Comparison of ENCODE assay signal across 9 mouse cellular contexts in the genomic region with DNA sequence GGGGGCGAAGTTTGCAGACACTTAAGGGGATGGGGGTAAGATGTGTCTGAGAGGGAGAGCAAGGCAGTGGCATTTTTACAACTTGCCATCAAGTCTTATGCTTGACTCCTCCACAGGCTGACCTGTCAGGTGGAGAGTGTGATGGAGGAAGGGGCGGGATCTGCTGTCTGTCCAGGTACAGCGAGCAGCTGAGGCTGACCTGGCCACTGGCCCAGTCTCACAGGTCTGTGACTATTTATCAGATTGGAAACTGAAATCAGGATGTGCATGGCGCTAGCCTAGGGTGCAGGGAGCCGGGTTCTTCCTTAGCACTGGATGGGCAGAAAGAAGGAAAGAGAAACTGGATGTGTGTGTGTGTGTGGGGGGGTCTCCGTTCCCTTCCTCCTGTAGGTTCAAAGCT. TPM values are rescaled to one million over a fixed set of nuclear protein-coding genes. Genes with fewer than 3 reads are reported as not detected.
DNase-seq lines count a peak whose midpoint lies in the region; ATAC-seq and TF ChIP-seq lines count a peak whose summit lies in the region.
"Had no signal": no experiment of that assay in that cellular context is flagged by ENCODE, and none has a peak within 500 bp of the region (broad histone marks: within the 10 kb centered on the region; RNA-seq: fewer than 3 reads in every experiment).

No protein-coding gene starts in this region.

- no peak overlapping the region for H3K9ac ChIP-seq in hindbrain, postnatal 0 days (replicated peaks; ENCODE audit: low read length)
- no peak overlapping the region for H3K9ac ChIP-seq in hindbrain, embryonic 13.5 days
- peak overlapping the region; percentile 24; the same call in 1 of the 2 replicates for H3K9ac ChIP-seq in liver, embryonic 12.5 days
- H3K9ac ChIP-seq in midbrain, embryonic 15.5 days = no peak overlapping the region

- no peak overlapping the region for H3K4me3 ChIP-seq in hindbrain, postnatal 0 days (ENCODE audit: low read length)
- no peak overlapping the region for H3K4me3 ChIP-seq in hindbrain, embryonic 13.5 days
- H3K4me3 ChIP-seq in liver, embryonic 12.5 days = peak overlapping the region; percentile 80
- H3K4me3 ChIP-seq in midbrain, embryonic 15.5 days = no peak overlapping the region

- H3K27me3 ChIP-seq in hindbrain, postnatal 0 days (ENCODE audit: insufficient read depth, low read length) = peaks cover 30% of the 10 kb centered on the region
- H3K27me3 ChIP-seq in hindbrain, embryonic 13.5 days = peaks cover 77% of the 10 kb centered on the region
- peaks cover 26% of the 10 kb centered on the region for H3K27me3 ChIP-seq in liver, embryonic 12.5 days (replicated peaks)
- peaks cover 63% of the 10 kb centered on the region for H3K27me3 ChIP-seq in midbrain, embryonic 15.5 days (replicated peaks)

- H3K9me3 ChIP-seq in hindbrain, postnatal 0 days (ENCODE audit: low read length) = no peaks in the 10 kb centered on the region
- no peaks in the 10 kb centered on the region for H3K9me3 ChIP-seq in hindbrain, embryonic 13.5 days
- no peaks in the 10 kb centered on the region for H3K9me3 ChIP-seq in liver, embryonic 12.5 days (replicated peaks)
- no peaks in the 10 kb centered on the region for H3K9me3 ChIP-seq in midbrain, embryonic 15.5 days

- H3K27ac ChIP-seq in hindbrain, postnatal 0 days = no peak overlapping the region
- no peak overlapping the region for H3K27ac ChIP-seq in hindbrain, embryonic 13.5 days
- no peak overlapping the region for H3K27ac ChIP-seq in liver, embryonic 12.5 days
- no peak overlapping the region for H3K27ac ChIP-seq in midbrain, embryonic 15.5 days

- H3K36me3 ChIP-seq in hindbrain, postnatal 0 days (ENCODE audit: insufficient read depth, low read length) = no peaks in the 10 kb centered on the region
- H3K36me3 ChIP-seq in hindbrain, embryonic 13.5 days = no peaks in the 10 kb centered on the region
- no peaks in the 10 kb centered on the region for H3K36me3 ChIP-seq in liver, embryonic 12.5 days
- H3K36me3 ChIP-seq in midbrain, embryonic 15.5 days (replicated peaks) = no peaks in the 10 kb centered on the region

- WGBS in hindbrain, postnatal 0 days = 45% methylated on average over 6 of the region's 6 CpGs
- WGBS in hindbrain, embryonic 13.5 days = 47% methylated on average over 6 of the region's 6 CpGs
- 63% methylated on average over 6 of the region's 6 CpGs for WGBS in liver, embryonic 12.5 days (ENCODE audit: insufficient replicate concordance)
- 46% methylated on average over 6 of the region's 6 CpGs for WGBS in midbrain, embryonic 15.5 days

- peaks cover 8% of the 10 kb centered on the region; the same call in 1 of the 2 replicates for H3K4me1 ChIP-seq in hindbrain, postnatal 0 days (ENCODE audit: insufficient read depth, low read length)
- peaks cover 32% of the 10 kb centered on the region for H3K4me1 ChIP-seq in hindbrain, embryonic 13.5 days (replicated peaks)
- peaks cover 53% of the 10 kb centered on the region for H3K4me1 ChIP-seq in liver, embryonic 12.5 days
- peaks cover 24% of the 10 kb centered on the region for H3K4me1 ChIP-seq in midbrain, embryonic 15.5 days

- H3K4me2 ChIP-seq in hindbrain, postnatal 0 days (ENCODE audit: low read depth, low read length) = peak overlapping the region; percentile 69; the same call in 1 of the 2 replicates
- no peak overlapping the region for H3K4me2 ChIP-seq in hindbrain, embryonic 13.5 days
- H3K4me2 ChIP-seq in liver, embryonic 12.5 days = peak overlapping the region; percentile 97
- no peak overlapping the region for H3K4me2 ChIP-seq in midbrain, embryonic 15.5 days

- TF ChIP-seq CTCF in hindbrain, postnatal 0 days (IDR thresholded peaks at IDR 0.05; ENCODE audit: low read depth) = no peak

- DNase-seq in hindbrain, postnatal 0 days (ENCODE audit: low spot score) = no peak
- DNase-seq in urinary bladder, postnatal 14 days (ENCODE audit: low spot score) = peak; percentile 58
- no peak for DNase-seq in urinary bladder, postnatal 36 days (ENCODE audit: low spot score in 2 of 2)
- DNase-seq in thymus, adult 18-20 months = no peak
- DNase-seq: retina, postnatal 1 day had no signal

- ATAC-seq in hindbrain, postnatal 0 days = no peak
- ATAC-seq in hindbrain, embryonic 13.5 days (ENCODE audit: low FRiP score) = no peak
- ATAC-seq in liver, embryonic 12.5 days = no peak
- ATAC-seq in midbrain, embryonic 15.5 days (replicated peaks) = no peak
- ATAC-seq: forebrain, embryonic 16.5 days had no signal

RNA-seq across cellular contexts. Expression of a gene that starts 1.3 kb away (rescaled TPM):
- total RNA-seq in hindbrain, postnatal 0 days (2014; rRNA removed) = 8.7 and 9.0 TPM in 2 replicates
- polyA plus RNA-seq in hindbrain, postnatal 0 days (2015; fragmentation: Nextera tagmentation; extraction: Ambion mirVana) = 0.94 and 1.5 TPM in 2 replicates
- 0.70 and 0.94 TPM in 2 replicates for polyA plus RNA-seq in hindbrain, embryonic 13.5 days (2015; fragmentation: Nextera tagmentation; extraction: Ambion mirVana)
- 4.0 and 4.6 TPM in 2 replicates for polyA plus RNA-seq in liver, embryonic 12.5 days (2016; fragmentation: Nextera tagmentation; extraction: Ambion mirVana)
- polyA plus RNA-seq in midbrain, embryonic 15.5 days (2015; fragmentation: Nextera tagmentation; extraction: Ambion mirVana) = 1.4 and 1.6 TPM in 2 replicates

RNA-seq across cellular contexts. Expression of a gene that starts 38.9 kb away (rescaled TPM):
- total RNA-seq in hindbrain, postnatal 0 days (2014; rRNA removed) = 6.7 and 9.6 TPM in 2 replicates
- polyA plus RNA-seq in hindbrain, postnatal 0 days (2015; fragmentation: Nextera tagmentation; extraction: Ambion mirVana) = 5.4 and 5.7 TPM in 2 replicates
- polyA plus RNA-seq in hindbrain, embryonic 13.5 days (2015; fragmentation: Nextera tagmentation; extraction: Ambion mirVana) = 4.8 and 5.3 TPM in 2 replicates
- polyA plus RNA-seq in liver, embryonic 12.5 days (2016; fragmentation: Nextera tagmentation; extraction: Ambion mirVana) = 2.6 and 2.9 TPM in 2 replicates
- 6.9 and 7.4 TPM in 2 replicates for polyA plus RNA-seq in midbrain, embryonic 15.5 days (2015; fragmentation: Nextera tagmentation; extraction: Ambion mirVana)

RNA-seq across cellular contexts. Expression of a gene that starts 38.9 kb away (rescaled TPM):
- 4.8 and 8.5 TPM in 2 replicates for total RNA-seq in hindbrain, postnatal 0 days (2014; rRNA removed)
- 5.0 and 6.2 TPM in 2 replicates for polyA plus RNA-seq in hindbrain, postnatal 0 days (2015; fragmentation: Nextera tagmentation; extraction: Ambion mirVana)
- 4.7 and 5.5 TPM in 2 replicates for polyA plus RNA-seq in hindbrain, embryonic 13.5 days (2015; fragmentation: Nextera tagmentation; extraction: Ambion mirVana)
- 3.0 and 3.3 TPM in 2 replicates for polyA plus RNA-seq in liver, embryonic 12.5 days (2016; fragmentation: Nextera tagmentation; extraction: Ambion mirVana)
- polyA plus RNA-seq in midbrain, embryonic 15.5 days (2015; fragmentation: Nextera tagmentation; extraction: Ambion mirVana) = 5.2 and 6.6 TPM in 2 replicates

Comparison
In these comparisons a context has a peak if more than half of its experiments do, and no peak if none do; other contexts are left out.
1. H3K4me2 ChIP-seq: peak in hindbrain, postnatal 0 days (single experiment) and liver, embryonic 12.5 days (single experiment); none in hindbrain, embryonic 13.5 days (single experiment) and midbrain, embryonic 15.5 days (single experiment).